Mouse (Mus musculus) heart, postnatal 4 days (tissue): ENCODE measurements around the gene Yjefn3. TPM values are rescaled to one million over a fixed set of nuclear protein-coding genes. Genes with fewer than 3 reads are reported as not detected.
A peak's percentile ranks its signal among the peaks of the same experiment; 100 is the strongest.
"Not testable (repeated sequence)": the region's sequence is repeated elsewhere in the genome, so short reads cannot be mapped to it uniquely, and the experiment has no call there.

Experiments used
- DNase-seq: peaks from one replicate; pipeline ENCODE4 v3.0.0; 2021
- total RNA-seq, 2 experiments: library from RNA; stranded (reverse); gene quantifications; 2 replicates each; pipeline ENCODE4 v1.2.3; 2021

Yjefn3 gene
- 1 to 10 TPM; 6.2 to 8.6 TPM for total RNA-seq

GRCm38 (mm10) chr8:69902163-69903062, at the start of gene Yjefn3, which contains the start of the genes Tssk6 and Ndufa13:
TSS of gene Yjefn3 (minus strand) at chr8:69902712.
TSS of gene Tssk6 (plus strand) at chr8:69902184.
TSS of gene Ndufa13 (minus strand) at chr8:69902558.
- DNase-seq, result peak; percentile 44

- DNase-seq, result no peak
Measured at GRCm38 (mm10) chr8:69950300-69950699, 47.8 kb upstream of the Yjefn3 start.

GRCm38 (mm10) chr8:69942495-69942894, 40.0 kb upstream of the Yjefn3 start:
- DNase-seq, result not testable (repeated sequence)

DNA sequence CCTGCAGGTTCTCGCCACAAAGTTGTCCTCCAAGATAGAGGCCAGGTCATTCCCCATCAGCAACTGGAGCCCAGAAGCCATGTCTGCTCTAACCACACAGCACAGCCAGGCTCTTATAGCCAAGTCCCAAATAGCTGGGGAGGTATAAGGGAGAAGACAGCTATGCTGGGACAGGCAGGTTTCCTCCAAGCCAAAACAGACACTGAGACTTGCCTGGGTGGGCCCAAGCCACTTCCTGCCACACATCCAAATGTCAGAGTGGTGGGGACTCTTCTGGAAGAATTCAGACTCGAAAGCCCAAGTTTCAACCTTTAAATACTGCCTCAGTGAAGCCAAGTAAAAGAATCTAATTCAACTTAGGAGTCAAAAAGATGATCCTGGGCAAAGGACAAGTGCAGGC, 37.9 kb upstream of the Yjefn3 start:
- no peak for DNase-seq

GRCm38 (mm10) chr8:69939633-69940032, 37.1 kb upstream of the Yjefn3 start:
- DNase-seq, result peak; percentile 61

DNA sequence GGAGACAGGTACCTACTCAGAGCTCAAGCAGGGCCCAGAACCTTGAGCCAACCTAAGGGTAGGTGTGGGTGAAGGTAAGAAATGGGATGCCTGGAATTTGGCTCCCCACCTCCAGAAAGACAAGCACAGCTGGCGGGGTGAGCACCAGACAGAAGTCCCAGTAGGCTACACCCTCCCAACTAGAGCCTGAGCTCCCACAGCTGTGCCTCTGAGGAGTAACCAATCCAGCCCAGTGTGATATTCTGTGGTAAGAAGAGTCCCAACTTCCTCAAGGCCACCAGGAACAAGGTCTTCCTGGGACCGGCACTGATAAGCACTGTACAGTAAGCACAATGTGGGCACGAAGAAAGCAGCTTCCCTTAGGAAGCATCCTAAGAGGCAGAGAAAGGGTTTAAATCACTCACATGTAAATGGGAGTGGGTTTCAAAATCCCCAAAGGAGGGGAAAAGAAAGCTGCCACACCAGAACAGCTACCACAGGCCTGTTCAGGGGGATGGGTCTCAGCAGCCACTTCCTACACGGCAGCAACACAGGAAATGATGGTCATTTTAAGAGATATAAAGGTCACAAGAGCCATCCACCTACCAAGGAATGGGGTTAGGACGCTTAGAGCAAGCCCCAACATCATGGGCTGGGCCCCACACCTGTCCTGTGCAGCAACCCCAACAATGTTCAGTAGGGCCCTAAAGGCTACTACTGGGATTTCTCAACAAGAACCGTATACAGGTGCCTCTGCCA, 35.9 kb upstream of the Yjefn3 start:
- no peak for DNase-seq

- DNase-seq, result no peak
Measured at GRCm38 (mm10) chr8:69937466-69937865, 35.0 kb upstream of the Yjefn3 start.

DNA sequence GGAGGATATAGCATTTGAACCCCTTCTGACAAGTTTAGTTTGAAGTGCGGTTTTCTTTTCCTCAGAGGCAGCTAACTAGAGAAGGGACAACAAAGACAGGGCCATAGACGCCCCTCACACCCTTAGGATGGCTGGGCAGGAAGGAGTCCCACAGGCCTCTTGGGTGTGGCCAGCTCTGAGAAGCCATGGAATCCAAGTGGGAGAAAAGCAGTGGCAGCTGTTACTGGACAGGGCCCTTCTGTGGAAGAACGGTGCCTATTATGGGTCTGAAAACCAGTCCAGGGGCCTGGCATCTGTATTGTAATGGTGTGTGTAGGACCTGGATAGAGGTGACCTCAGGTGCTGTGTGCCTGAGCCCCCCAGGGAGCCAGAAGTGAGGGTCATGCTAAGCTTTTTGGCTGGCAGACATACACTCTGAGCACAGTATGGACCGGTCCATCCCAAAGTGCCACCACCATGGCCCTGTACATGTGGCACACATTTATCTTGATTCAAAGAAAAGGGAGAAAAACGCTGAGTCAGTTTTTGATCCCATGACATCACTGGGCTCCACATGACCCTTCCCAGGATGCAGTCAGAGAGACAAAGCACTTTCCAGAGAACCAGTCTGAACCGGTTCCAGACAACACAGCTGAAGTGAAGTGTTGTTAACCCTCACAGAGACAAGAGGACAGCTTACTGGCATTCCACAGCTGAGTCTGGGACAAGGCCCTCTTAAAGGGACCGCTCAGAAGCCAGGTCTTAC, 33.7 kb upstream of the Yjefn3 start:
- DNase-seq, result peak; percentile 79

GRCm38 (mm10) chr8:69935431-69935830, 32.9 kb upstream of the Yjefn3 start:
- DNase-seq, result no peak

- DNase-seq, result no peak
Measured at GRCm38 (mm10) chr8:69934582-69934981, 32.1 kb upstream of the Yjefn3 start.

DNA sequence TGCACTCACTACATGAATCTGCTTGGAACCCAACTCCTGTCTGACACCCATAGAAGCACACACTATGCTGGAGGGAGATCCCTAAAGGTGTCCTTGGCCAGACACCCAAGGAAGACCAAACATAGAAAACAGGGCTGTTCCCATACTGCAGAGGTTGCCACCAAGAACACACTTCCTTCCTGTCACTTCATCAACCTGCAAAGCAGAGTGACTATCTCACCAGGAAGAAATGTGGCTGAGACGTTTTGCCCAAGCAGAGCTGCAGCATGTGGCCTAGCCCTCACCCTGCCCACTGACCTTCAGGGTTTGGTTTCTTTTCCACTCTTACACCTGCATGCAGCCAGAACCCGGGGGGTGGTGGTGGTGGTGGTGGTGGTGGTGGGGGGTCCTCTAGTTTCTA, 31.3 kb upstream of the Yjefn3 start:
- no peak for DNase-seq

DNA sequence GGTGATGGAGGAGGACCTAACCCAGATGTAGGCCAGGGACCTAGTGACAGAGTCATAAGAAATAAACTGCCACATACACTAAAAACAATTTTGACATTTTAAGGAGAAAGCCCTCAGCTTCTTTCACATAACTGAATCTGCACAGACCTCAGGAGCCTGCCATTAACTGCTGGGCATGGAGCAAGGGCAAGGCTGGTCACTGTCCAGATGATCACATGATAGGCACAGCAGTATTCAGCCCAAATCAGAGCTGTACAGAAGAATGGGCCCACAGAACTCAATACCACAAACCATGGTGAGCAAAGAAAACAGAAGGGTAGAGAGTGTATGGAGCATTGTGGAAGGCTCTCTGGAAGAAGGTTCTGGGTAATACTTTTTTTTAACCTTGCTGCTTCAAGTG, 24.4 kb upstream of the Yjefn3 start:
- no peak for DNase-seq

- DNase-seq, result no peak
Measured at GRCm38 (mm10) chr8:69923986-69924385, 21.5 kb upstream of the Yjefn3 start.

GRCm38 (mm10) chr8:69921141-69921540, 18.6 kb upstream of the Yjefn3 start:
- no peak for DNase-seq

DNA sequence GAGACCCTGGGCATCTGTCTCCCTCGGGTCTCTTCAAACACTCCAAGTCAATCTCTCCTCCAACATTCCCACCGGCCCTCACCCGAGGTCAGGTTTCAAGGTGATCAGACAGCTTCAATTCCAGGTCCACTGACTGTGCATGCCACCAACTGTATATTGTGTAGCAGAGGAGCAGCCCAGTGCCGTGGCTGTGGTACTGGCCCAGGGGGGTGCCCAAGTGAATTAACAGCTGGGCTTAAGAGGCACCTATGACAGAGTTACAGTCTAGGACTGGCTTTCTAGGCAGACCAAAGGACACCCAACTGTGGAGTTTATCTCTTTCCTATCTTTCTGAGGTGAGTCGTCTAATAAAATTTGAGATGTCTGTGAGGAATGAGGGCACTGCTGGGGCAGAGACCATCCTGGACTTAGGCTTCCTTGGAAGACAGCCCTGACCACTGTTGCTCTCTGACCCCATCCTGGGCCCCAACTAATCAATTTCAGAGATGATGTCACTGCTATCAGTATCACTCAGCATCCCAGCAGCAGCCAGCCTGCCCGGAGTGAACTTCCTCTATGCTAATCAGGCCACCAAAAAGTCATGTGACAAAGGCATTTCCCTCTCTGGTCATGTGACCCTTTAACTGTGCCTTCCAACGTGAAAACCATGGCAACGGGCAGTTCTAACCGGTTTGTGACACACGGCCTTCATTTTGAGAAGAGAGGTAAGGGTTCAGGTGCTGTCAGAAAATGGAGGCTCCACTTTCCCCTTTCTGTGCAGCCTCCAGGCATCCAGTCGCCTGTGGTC, 17.6 kb upstream of the Yjefn3 start:
- peak; percentile 58 for DNase-seq

DNA sequence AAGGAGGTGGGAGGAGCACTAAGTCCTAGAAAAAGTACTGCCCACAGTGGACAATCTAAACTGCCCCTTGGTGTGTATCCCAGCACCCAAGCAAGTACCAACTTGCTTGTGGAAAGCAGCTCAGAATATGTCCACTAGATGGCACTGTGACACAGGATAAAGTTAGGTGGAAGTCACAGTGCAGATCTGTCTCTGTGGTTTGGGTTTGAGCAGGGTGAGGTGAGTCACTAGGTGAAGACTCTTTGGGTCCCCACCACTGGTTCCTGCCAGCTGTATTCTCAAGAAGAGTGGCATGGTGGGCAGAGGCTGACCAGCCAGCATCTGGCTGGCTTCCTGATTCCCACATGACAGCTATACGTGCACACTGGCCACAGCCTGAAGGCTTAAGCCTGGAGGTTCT, 16.5 kb upstream of the Yjefn3 start:
- DNase-seq, result peak; percentile 87

DNA sequence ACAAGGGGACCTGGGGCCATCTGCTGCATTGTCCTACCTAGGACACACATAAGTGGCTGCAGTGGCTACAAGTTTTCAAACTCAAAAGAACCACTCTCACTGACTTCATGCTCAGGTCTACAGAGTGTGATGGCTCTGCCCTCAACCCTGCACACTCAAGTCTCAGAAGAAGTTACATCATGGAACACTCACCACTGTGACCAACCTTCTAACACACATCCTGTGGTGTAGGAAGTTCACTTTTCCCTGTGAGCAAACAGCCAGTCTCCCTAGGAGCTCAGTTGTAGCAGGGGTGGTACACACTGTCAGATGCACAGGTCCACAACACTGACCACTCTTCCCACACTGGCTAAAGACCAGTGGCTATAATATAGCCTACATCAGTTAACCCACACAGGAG, 16.0 kb upstream of the Yjefn3 start:
- no peak for DNase-seq

- DNase-seq, result peak; percentile 62
Measured at GRCm38 (mm10) chr8:69915748-69916147, 13.2 kb upstream of the Yjefn3 start.

DNA sequence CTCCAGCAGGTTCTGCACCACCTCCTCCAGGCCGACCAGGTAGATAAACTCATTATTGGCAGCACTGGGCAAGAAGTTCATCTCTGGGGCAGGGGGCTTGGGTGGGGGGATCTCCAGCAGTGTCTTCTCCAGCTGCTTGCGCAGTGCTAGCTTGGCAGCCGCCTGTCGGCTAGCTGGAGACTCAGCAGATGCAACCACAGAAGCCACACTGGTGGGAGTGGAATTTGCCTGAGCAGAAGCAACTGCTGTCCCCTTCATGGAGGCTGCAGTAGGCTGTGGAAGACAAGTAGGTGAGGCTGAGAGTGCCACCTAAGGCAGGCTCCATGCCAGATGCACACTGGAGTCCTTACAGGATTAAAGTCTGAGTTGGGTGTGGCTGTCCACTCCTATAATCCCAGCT, 12.0 kb upstream of the Yjefn3 start:
- no peak for DNase-seq

GRCm38 (mm10) chr8:69912478-69913074, 10.1 kb upstream of the Yjefn3 start:
- DNase-seq, result no peak

DNA sequence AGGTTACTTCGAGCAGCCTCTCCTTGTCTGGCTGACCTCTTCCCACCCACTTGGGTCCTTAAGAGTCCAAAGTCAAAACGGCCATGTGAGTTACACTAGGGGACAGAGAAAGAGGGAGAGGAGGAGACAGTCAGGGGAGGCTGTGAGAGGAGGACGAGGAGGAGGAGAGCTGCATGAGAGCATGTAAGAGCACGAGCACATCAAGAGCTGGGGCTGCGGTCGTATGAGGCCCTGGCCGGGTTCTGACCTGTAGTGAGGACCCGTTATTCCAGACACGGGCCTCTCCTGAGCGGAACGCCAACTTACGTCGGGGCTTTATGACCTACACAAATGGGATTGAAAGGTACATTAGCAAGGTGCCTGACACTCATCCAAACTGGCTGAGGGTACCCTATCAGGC, 9.4 kb upstream of the Yjefn3 start:
- no peak for DNase-seq

- no peak for DNase-seq
Measured at GRCm38 (mm10) chr8:69907106-69907505, 4.6 kb upstream of the Yjefn3 start.
